Mouse (Mus musculus) neural tube, embryonic 14.5 days (tissue): ENCODE measurements around the gene Hoxd8. TPM values are rescaled to one million over a fixed set of nuclear protein-coding genes. Genes with fewer than 3 reads are reported as not detected.

ENCODE experiments used
- ATAC-seq: fragments of 200-750 bp; cut with Nextera tagmentation; 2 replicates; pipeline ENCODE4 v1.8.0; 2017; ENCODE audit warnings: low read depth, mild to moderate bottlenecking, moderate TSS enrichment, moderate library complexity
- H3K27ac ChIP-seq: fragments of 300-500 bp; sonication (generic); 2 replicates; pipeline ENCODE4 v1.5.1; 2014; ENCODE audit warnings: low read depth, mild to moderate bottlenecking, control low read depth, low read length, moderate library complexity, mixed read lengths
- H3K27me3 ChIP-seq: fragments of 300-500 bp; sonication (generic); 2 replicates; pipeline ENCODE4 v1.6.1; 2014; ENCODE audit warnings: low read length; ENCODE audit not compliant: control insufficient read depth, insufficient read depth
- H3K36me3 ChIP-seq: fragments of 300-500 bp; sonication (generic); 2 replicates; pipeline ENCODE4 v1.6.1; 2014; ENCODE audit warnings: low read length, mixed read lengths; ENCODE audit not compliant: control insufficient read depth, insufficient read depth
- H3K4me1 ChIP-seq: fragments of 300-500 bp; sonication (generic); 2 replicates; pipeline ENCODE4 v1.6.1; 2014; ENCODE audit warnings: low read length; ENCODE audit not compliant: control insufficient read depth, insufficient read depth
- H3K4me2 ChIP-seq: fragments of 300-500 bp; sonication (generic); 2 replicates; pipeline ENCODE4 v1.6.1; 2014; ENCODE audit warnings: mild to moderate bottlenecking, low read depth, low read length, control low read depth
- H3K4me3 ChIP-seq: fragments of 300-500 bp; sonication (generic); 2 replicates; pipeline ENCODE4 v1.5.1; 2014; ENCODE audit warnings: low read depth, low read length, control low read depth, mixed read lengths
- H3K9ac ChIP-seq: fragments of 300-500 bp; sonication (generic); replicated peaks from 2 replicates; pipeline ENCODE4 v1.6.1; 2014; ENCODE audit warnings: low read depth, mild to moderate bottlenecking, control low read depth, low read length, mixed read lengths
- H3K9me3 ChIP-seq: fragments of 300-500 bp; sonication (generic); 2 replicates; pipeline ENCODE4 v1.6.1; 2016; ENCODE audit warnings: low read length; ENCODE audit not compliant: control insufficient read depth
- WGBS: fragments of 180-500 bp; shearing (Covaris S2); extraction: QIAGEN DNeasy Blood & Tissue Kit; methylation state at CpG from one replicate; pipeline ENCODE4 v1.1.7; 2014; 5-methylcytosine and 5-hydroxymethylcytosine counted together
- polyA plus RNA-seq: library from polyadenylated mRNA; unstranded; fragments of >200 nt; fragmentation: Nextera tagmentation; extraction: Ambion mirVana; gene quantifications from 2 replicates; pipeline ENCODE4 v1.2.1, GENCODE M21; 2014

Gene Hoxd8
- polyA plus RNA-seq, 1 experiment from 2014 or later, result 23.6 TPM

DNA sequence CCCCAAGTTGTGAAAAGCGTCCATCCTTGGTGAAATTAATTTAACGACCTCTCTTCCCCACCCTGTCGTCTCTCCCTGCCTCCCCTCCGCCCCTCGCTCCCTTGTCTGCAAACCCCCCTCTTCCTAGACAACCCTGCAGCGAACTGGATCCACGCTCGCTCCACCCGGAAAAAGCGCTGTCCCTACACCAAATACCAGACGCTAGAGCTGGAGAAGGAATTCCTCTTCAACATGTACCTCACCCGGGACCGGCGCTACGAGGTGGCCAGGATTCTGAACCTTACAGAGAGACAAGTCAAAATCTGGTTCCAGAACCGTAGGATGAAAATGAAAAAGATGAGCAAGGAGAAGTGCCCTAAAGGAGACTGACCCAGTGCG is 5.4 kb upstream of the Hoxd8 start:
- peak overlapping the region; percentile 53 for H3K4me3 ChIP-seq
- ATAC-seq, result 0 out of 2 replicates have a peak, but pooled peaks have one; percentile 9
- peak overlapping the region; percentile 90 for H3K27ac ChIP-seq
- WGBS, result 3% methylated on average over 17 of the region's 17 CpGs
- H3K36me3 ChIP-seq, result no peaks in the 10 kb centered on the region
- peaks cover 7% of the 10 kb centered on the region; the same call in 1 of the 2 replicates for H3K27me3 ChIP-seq
- no peaks in the 10 kb centered on the region for H3K9me3 ChIP-seq
- peaks cover 15% of the 10 kb centered on the region; the same call in 1 of the 2 replicates for H3K4me1 ChIP-seq
- peak overlapping the region; percentile 74 for H3K4me2 ChIP-seq
- H3K9ac ChIP-seq, result peak overlapping the region; percentile 92

DNA sequence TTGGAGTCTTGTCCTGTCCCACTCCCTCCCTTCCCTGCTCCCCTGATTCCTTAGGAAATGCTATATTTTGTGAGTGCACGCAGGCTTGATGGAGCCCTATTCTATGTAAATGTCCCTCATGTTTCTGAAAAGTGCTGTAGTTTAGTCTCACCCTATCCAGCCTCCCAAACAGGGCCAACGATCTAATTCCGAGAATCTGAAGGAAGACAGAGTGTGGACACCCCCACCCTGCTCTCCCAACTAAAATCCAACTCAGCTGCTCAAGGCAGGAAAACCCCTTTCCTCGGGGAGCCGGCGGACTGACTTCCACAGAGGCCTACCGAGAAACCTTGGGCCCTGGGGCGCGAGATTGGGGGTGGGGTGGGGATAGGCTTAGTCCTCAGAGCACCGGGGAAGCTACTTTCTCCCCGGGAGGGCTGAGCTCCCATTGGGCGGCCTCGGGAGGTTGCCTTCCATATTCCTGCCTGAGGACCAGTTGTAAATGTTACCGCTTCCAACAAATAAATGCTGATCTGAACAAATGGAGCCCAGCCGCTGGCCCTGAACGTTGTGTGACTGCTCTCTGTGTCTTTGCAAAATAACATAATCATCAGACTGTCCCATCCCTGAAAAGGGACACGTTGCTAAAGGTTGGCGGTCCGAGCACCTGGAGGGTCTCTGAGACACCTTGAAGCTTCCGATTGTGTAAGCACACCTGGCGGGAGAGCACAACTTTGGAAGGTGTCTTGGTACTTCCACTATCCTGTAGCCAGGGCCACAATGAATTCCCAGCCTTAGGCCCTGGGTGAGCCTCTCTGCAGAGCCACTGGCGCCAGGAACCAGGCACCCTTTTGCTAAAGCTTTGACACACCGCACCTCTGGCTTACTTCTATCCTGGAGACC is 4.5 kb upstream of the Hoxd8 start:
- Histone ChIP-seq H3K4me2 (peak overlapping the region; percentile 74), H3K4me1 (peaks cover 15% of the 10 kb centered on the region; the same call in 1 of the 2 replicates), H3K36me3 (no peaks in the 10 kb centered on the region), H3K27ac (peak overlapping the region; percentile 90), H3K9ac (peak overlapping the region; percentile 92), H3K9me3 (no peaks in the 10 kb centered on the region), H3K27me3 (peaks cover 5% of the 10 kb centered on the region; the same call in 1 of the 2 replicates), H3K4me3 (peak overlapping the region; percentile 53)
- 7% methylated on average over 23 of the region's 23 CpGs for WGBS
- ATAC-seq, result no peak

- H3K9me3 ChIP-seq, result no peaks in the 10 kb centered on the region
- peak overlapping the region; percentile 90 for H3K27ac ChIP-seq
- 6% methylated on average over 22 of the region's 22 CpGs for WGBS
- H3K4me1 ChIP-seq, result peaks cover 15% of the 10 kb centered on the region; the same call in 1 of the 2 replicates
- H3K27me3 ChIP-seq, result 0 out of 2 replicates have a peak, but pooled peaks cover under 1% of the 10 kb centered on the region
- ATAC-seq, result no peak
- peak overlapping the region; percentile 92 for H3K9ac ChIP-seq
- peak overlapping the region; percentile 74 for H3K4me2 ChIP-seq
- H3K36me3 ChIP-seq, result no peaks in the 10 kb centered on the region
- H3K4me3 ChIP-seq, result peak overlapping the region; percentile 53
These were observed 3.8 kb upstream of the Hoxd8 start for GRCm38 (mm10) chr2:74700546-74701112.

- no peak overlapping the region; the same call in 1 of the 2 replicates for H3K9ac ChIP-seq
- H3K27ac ChIP-seq, result peak overlapping the region; percentile 48; the same call in 1 of the 2 replicates
- H3K27me3 ChIP-seq, result no peaks in the 10 kb centered on the region
- H3K9me3 ChIP-seq, result no peaks in the 10 kb centered on the region
- H3K4me2 ChIP-seq, result peak overlapping the region; percentile 75
- H3K36me3 ChIP-seq, result no peaks in the 10 kb centered on the region
- no peak for ATAC-seq
- 11% methylated on average over 17 of the region's 17 CpGs for WGBS
- H3K4me3 ChIP-seq, result peak overlapping the region; percentile 16; the same call in 1 of the 2 replicates
- peaks cover 16% of the 10 kb centered on the region; the same call in 1 of the 2 replicates for H3K4me1 ChIP-seq
These were observed 2.2 kb upstream of the Hoxd8 start for GRCm38 (mm10) chr2:74701949-74702819.

DNA sequence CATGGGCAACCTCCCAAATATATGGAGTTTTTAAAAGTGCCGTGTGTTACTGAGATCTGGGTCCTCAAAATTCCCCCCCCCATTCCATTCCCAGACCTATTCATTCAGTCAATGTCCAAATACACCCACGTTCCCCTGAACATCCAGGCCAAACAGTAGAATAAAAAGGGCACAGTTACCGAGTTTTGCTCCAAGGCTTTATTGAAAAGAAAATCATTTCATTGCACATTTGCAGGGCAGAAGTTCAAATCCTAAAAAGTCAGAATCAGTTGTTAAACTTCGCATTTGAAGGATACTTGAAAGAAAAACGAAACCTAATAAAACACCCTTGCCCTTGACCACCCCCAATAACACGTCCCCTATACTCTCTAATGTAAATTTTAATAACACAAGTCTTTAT is 1.6 kb upstream of the Hoxd8 start:
- ATAC-seq, result no peak
- Histone ChIP-seq H3K36me3 (no peaks in the 10 kb centered on the region), H3K9ac (peak overlapping the region; percentile 99; the same call in 1 of the 2 replicates), H3K4me1 (peaks cover 14% of the 10 kb centered on the region; the same call in 1 of the 2 replicates), H3K27ac (no peak overlapping the region; the same call in 1 of the 2 replicates), H3K4me3 (no peak overlapping the region; the same call in 1 of the 2 replicates), H3K4me2 (peak overlapping the region; percentile 75), H3K9me3 (no peaks in the 10 kb centered on the region), H3K27me3 (no peaks in the 10 kb centered on the region)
- WGBS, result 30% methylated on average over 6 of the region's 6 CpGs

DNA sequence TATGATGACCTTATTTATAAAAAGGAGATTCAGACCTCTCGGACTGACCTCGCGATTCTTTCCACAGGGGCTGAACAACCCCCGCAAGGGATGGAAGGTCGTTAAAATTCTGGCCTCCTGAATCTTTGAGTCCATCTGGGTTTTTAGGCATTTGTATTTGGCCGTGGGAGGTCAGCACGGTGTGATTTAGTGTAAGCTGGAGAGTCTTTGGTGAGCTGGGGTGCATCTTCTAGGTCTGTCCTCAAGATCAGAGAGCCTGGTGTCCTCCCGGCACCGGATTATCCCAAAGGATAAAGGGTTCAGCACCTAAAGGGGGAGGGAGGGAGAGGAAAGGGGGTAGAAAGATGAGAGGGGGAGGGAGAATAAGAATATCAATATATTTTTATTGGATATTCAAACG is 1.1 kb upstream of the Hoxd8 start:
- H3K9ac ChIP-seq, result peak overlapping the region; percentile 99
- peak overlapping the region; percentile 77 for H3K4me3 ChIP-seq
- H3K36me3 ChIP-seq, result no peaks in the 10 kb centered on the region
- WGBS, result 17% methylated on average over 10 of the region's 10 CpGs
- no peaks in the 10 kb centered on the region for H3K27me3 ChIP-seq
- peaks cover 15% of the 10 kb centered on the region; the same call in 1 of the 2 replicates for H3K4me1 ChIP-seq
- no peak for ATAC-seq
- peak overlapping the region; percentile 100 for H3K27ac ChIP-seq
- peak overlapping the region; percentile 75 for H3K4me2 ChIP-seq
- no peaks in the 10 kb centered on the region for H3K9me3 ChIP-seq

GRCm38 (mm10) chr2:74703720-74704392 is 559 bp upstream of the Hoxd8 start:
- Histone ChIP-seq H3K36me3 (no peaks in the 10 kb centered on the region), H3K9ac (peak overlapping the region; percentile 99), H3K27ac (peak overlapping the region; percentile 100), H3K4me1 (peaks cover 20% of the 10 kb centered on the region; the same call in 1 of the 2 replicates), H3K9me3 (no peaks in the 10 kb centered on the region), H3K27me3 (no peaks in the 10 kb centered on the region), H3K4me3 (peak overlapping the region; percentile 77), H3K4me2 (peak overlapping the region; percentile 75)
- ATAC-seq, result no peak
- 4% methylated on average over 21 of the region's 26 CpGs for WGBS

GRCm38 (mm10) chr2:74704999-74705466 is 618 bp downstream of the Hoxd8 start:
- peak overlapping the region; percentile 75 for H3K4me2 ChIP-seq
- ATAC-seq, result no peak; the same call in 1 of the 2 replicates
- H3K9ac ChIP-seq, result peak overlapping the region; percentile 99
- peak overlapping the region; percentile 100 for H3K27ac ChIP-seq
- H3K36me3 ChIP-seq, result no peaks in the 10 kb centered on the region
- WGBS, result 0% methylated on average over 34 of the region's 66 CpGs
- no peaks in the 10 kb centered on the region for H3K27me3 ChIP-seq
- no peaks in the 10 kb centered on the region for H3K9me3 ChIP-seq
- H3K4me3 ChIP-seq, result peak overlapping the region; percentile 77
- H3K4me1 ChIP-seq, result peaks cover 30% of the 10 kb centered on the region
